Mouse (Mus musculus): ENCODE measurements around the gene H2-DMb2. TPM values are rescaled to one million over a fixed set of nuclear protein-coding genes. Genes with fewer than 3 reads are reported as not detected.
"Not testable (repeated sequence)": the region's sequence is repeated elsewhere in the genome, so short reads cannot be mapped to it uniquely, and the experiment has no call there.

The H2-DMb2 gene
- polyA plus RNA-seq, 1 experiment: 0.27 TPM

DNA sequence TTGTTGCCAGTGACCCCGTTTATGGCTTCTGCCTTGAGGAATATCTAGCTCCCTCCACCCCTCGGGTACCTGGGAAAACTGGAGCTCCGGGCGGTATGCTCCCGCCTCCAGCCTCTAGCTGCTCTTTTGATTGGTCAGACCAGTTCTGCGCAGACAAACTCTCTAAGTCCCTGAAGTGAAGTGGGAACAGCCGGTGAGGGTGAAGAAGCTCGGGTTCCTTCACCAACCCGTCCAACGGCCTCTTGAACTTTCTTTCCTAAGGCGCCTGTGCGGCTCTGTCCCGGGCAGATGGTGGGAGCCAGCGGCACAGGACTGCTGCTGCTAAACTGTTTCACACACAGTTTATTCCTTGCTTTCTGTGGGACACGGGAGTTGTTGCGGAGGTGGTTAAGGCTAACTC, 3.7 kb upstream of the H2-DMb2 start:
- peaks cover 11% of the 10 kb centered on the region for H3K4me1 ChIP-seq (ENCODE audit: control insufficient read depth, insufficient read depth, low read length)
- TF ChIP-seq CTCF (IDR thresholded peaks at IDR 0.05; ENCODE audit: control insufficient read depth, insufficient read depth, insufficient replicate concordance, low read depth, low read length): no peak
- no peak for TF ChIP-seq POLR2A (IDR thresholded peaks at IDR 0.05; ENCODE audit: control insufficient read depth, low read depth, low read length)
- H3K36me3 ChIP-seq (ENCODE audit: control insufficient read depth, insufficient read depth, low read length): no peaks in the 10 kb centered on the region
- no peak overlapping the region; the same call in 1 of the 2 replicates for H3K4me3 ChIP-seq (ENCODE audit: control insufficient read depth, low read depth, low read length)
- no peaks in the 10 kb centered on the region for H3K27me3 ChIP-seq (ENCODE audit: control insufficient read depth, insufficient read depth, low read length)
- no peak overlapping the region for H3K27ac ChIP-seq (ENCODE audit: control insufficient read depth, insufficient read depth, low read depth, low read length)

DNA sequence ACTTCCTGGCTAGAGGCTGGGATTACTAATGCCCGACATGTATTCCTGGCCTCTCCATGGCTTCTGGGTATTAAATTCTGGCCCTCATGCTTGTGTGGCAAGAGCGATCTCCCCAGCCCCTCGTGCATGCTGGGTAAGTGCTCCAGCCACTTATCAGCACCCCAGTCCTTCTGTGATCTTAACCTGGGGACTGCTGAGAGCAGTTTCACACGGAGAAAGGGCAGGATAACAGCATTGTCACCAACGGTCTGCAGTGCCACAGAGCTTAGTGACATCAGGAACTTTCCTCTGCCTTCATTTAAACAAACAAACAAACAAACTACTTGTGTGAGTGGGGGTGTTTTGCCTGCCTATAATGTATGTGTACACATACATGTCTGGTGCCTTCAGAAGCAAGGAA, 2.9 kb upstream of the H2-DMb2 start:
- Histone ChIP-seq H3K27me3 (ENCODE audit: control insufficient read depth, insufficient read depth, low read length) (no peaks in the 10 kb centered on the region), H3K4me3 (ENCODE audit: control insufficient read depth, low read depth, low read length) (no peak overlapping the region), H3K4me1 (ENCODE audit: control insufficient read depth, insufficient read depth, low read length) (peaks cover 11% of the 10 kb centered on the region), H3K27ac (ENCODE audit: control insufficient read depth, insufficient read depth, low read depth, low read length) (no peak overlapping the region), H3K36me3 (ENCODE audit: control insufficient read depth, insufficient read depth, low read length) (no peaks in the 10 kb centered on the region)
- TF ChIP-seq POLR2A (IDR thresholded peaks at IDR 0.05; ENCODE audit: control insufficient read depth, low read depth, low read length) (no peak), CTCF (IDR thresholded peaks at IDR 0.05; ENCODE audit: control insufficient read depth, insufficient read depth, insufficient replicate concordance, low read depth, low read length) (no peak)

DNA sequence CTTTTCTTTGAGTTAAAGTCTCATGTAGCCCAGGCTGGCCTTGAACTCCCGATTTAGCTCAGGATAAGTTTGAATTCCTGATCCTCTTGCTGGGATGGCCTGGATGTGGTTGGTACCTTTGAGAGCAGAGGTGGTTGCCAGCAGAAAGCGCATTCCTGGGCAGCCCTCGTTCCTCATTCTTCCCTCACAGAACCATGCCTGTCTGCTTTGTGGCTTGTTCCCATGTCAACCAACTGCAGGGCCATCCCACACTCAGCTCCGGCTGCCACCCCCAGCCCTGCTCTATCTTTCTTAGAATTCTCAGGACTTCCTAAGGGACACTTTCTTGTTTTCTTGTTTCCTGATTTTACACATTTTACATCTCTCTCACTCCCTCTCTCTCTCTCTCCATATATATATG, 1.7 kb upstream of the H2-DMb2 start:
- Histone ChIP-seq H3K27ac (ENCODE audit: control insufficient read depth, insufficient read depth, low read depth, low read length) (no peak overlapping the region), H3K27me3 (ENCODE audit: control insufficient read depth, insufficient read depth, low read length) (no peaks in the 10 kb centered on the region), H3K36me3 (ENCODE audit: control insufficient read depth, insufficient read depth, low read length) (no peaks in the 10 kb centered on the region), H3K4me1 (ENCODE audit: control insufficient read depth, insufficient read depth, low read length) (peaks cover 7% of the 10 kb centered on the region), H3K4me3 (ENCODE audit: control insufficient read depth, low read depth, low read length) (no peak overlapping the region)
- TF ChIP-seq CTCF (IDR thresholded peaks at IDR 0.05; ENCODE audit: control insufficient read depth, insufficient read depth, insufficient replicate concordance, low read depth, low read length): no peak
- TF ChIP-seq POLR2A (IDR thresholded peaks at IDR 0.05; ENCODE audit: control insufficient read depth, low read depth, low read length): no peak

GRCm38 (mm10) chr17:34142456-34143010, 574 bp upstream of the H2-DMb2 start:
- Histone ChIP-seq H3K36me3 (ENCODE audit: control insufficient read depth, insufficient read depth, low read length) (no peaks in the 10 kb centered on the region), H3K4me3 (ENCODE audit: control insufficient read depth, low read depth, low read length) (no peak overlapping the region), H3K27me3 (ENCODE audit: control insufficient read depth, insufficient read depth, low read length) (no peaks in the 10 kb centered on the region), H3K4me1 (ENCODE audit: control insufficient read depth, insufficient read depth, low read length) (peaks cover 7% of the 10 kb centered on the region), H3K27ac (ENCODE audit: control insufficient read depth, insufficient read depth, low read depth, low read length) (no peak overlapping the region)
- TF ChIP-seq CTCF (IDR thresholded peaks at IDR 0.05; ENCODE audit: control insufficient read depth, insufficient read depth, insufficient replicate concordance, low read depth, low read length): no peak
- no peak for TF ChIP-seq POLR2A (IDR thresholded peaks at IDR 0.05; ENCODE audit: control insufficient read depth, low read depth, low read length)

DNA sequence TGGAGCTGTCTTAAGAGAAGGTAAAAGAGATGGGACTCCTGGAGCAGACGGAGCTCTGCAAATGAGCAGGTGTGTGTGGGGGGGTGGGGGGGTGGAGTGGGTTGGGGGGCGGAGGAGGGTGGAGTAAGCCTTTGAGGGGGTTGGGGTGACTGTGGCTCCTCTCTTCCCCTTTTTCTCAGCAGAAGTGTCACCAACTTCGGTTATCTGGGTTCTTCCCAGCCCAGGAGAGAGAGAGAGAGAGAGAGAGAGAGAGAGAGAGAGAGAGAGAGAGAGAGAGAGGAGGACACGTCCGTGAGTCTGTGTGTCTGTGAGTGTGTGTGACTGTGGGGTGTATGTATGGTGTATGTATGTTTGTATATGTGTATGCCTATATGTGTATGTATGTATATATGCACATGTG, 354 bp downstream of the H2-DMb2 start:
- Histone ChIP-seq H3K27me3 (ENCODE audit: control insufficient read depth, insufficient read depth, low read length) (no peaks in the 10 kb centered on the region), H3K36me3 (ENCODE audit: control insufficient read depth, insufficient read depth, low read length) (no peaks in the 10 kb centered on the region), H3K4me1 (ENCODE audit: control insufficient read depth, insufficient read depth, low read length) (peaks cover 7% of the 10 kb centered on the region), H3K4me3 (ENCODE audit: control insufficient read depth, low read depth, low read length) (no peak overlapping the region), H3K27ac (ENCODE audit: control insufficient read depth, insufficient read depth, low read depth, low read length) (no peak overlapping the region)
- no peak for TF ChIP-seq POLR2A (IDR thresholded peaks at IDR 0.05; ENCODE audit: control insufficient read depth, low read depth, low read length)
- no peak for TF ChIP-seq CTCF (IDR thresholded peaks at IDR 0.05; ENCODE audit: control insufficient read depth, insufficient read depth, insufficient replicate concordance, low read depth, low read length)

- H3K27ac ChIP-seq (ENCODE audit: control insufficient read depth, insufficient read depth, low read depth, low read length); H3K4me1 ChIP-seq (ENCODE audit: control insufficient read depth, insufficient read depth, low read length); H3K27me3 ChIP-seq (ENCODE audit: control insufficient read depth, insufficient read depth, low read length); H3K36me3 ChIP-seq (ENCODE audit: control insufficient read depth, insufficient read depth, low read length); H3K4me3 ChIP-seq (ENCODE audit: control insufficient read depth, low read depth, low read length): not testable (repeated sequence)
These were observed 1.1 kb downstream of the H2-DMb2 start for GRCm38 (mm10) chr17:34144221-34144620.

DNA sequence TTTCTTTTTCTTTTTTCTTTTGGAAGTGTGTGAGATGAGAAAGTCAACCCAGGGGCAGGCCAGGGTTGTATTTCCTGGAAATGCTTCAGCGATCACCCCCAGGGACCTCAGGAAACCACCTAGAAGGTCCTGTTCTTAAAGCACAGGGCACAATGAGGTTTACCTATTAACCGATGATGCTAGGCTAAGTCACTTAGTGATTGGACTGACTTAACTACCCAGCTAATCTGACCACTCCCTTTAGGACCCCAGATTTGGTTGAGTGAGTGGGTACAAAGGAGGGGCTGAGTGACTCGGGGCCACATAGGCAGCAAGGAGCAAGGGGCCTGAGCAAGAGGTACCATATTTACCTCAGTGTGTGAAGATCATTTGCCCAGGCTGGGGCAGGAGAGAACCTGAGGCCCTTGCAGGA, 1.9 kb downstream of the H2-DMb2 start:
- H3K27me3 ChIP-seq (ENCODE audit: control insufficient read depth, insufficient read depth, low read length): no peaks in the 10 kb centered on the region
- H3K4me3 ChIP-seq (ENCODE audit: control insufficient read depth, low read depth, low read length): no peak overlapping the region
- no peak for TF ChIP-seq CTCF (IDR thresholded peaks at IDR 0.05; ENCODE audit: control insufficient read depth, insufficient read depth, insufficient replicate concordance, low read depth, low read length)
- no peak for TF ChIP-seq POLR2A (IDR thresholded peaks at IDR 0.05; ENCODE audit: control insufficient read depth, low read depth, low read length)
- H3K4me1 ChIP-seq (ENCODE audit: control insufficient read depth, insufficient read depth, low read length): peaks cover 3% of the 10 kb centered on the region
- no peak overlapping the region for H3K27ac ChIP-seq (ENCODE audit: control insufficient read depth, insufficient read depth, low read depth, low read length)
- no peaks in the 10 kb centered on the region for H3K36me3 ChIP-seq (ENCODE audit: control insufficient read depth, insufficient read depth, low read length)

DNA sequence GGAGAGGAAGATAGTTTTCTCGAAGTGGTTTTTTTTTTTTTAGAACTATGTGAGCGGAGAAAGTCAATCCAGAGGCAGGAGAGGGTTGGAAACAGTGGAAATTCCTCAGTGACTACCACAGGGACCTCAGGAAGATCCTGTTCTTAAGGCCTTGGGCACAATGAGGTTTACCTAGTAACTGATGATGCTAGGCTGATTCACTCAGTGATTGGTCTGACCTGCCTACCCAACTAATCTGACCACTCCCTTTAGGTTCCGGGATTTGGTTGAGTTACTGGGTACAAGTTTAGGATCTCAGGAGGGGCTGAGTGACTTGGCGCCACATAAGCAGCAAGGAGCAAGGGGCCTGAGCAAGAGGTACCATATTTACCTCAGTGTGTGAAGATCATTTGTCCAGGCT, 9.8 kb downstream of the H2-DMb2 start, which contains the start of gene H2-DMb1:
Gene H2-DMb1 (plus strand): TSS at position 150 of the 400 bp plus-strand sequence.
- H3K4me1 ChIP-seq (ENCODE audit: control insufficient read depth, insufficient read depth, low read length): no peaks in the 10 kb centered on the region
- H3K4me3 ChIP-seq (ENCODE audit: control insufficient read depth, low read depth, low read length): no peak within 1 kb of the TSS
- H3K27me3 ChIP-seq (ENCODE audit: control insufficient read depth, insufficient read depth, low read length): no peaks in the 10 kb centered on the region
- no peak within 1 kb of the TSS for H3K27ac ChIP-seq (ENCODE audit: control insufficient read depth, insufficient read depth, low read depth, low read length)
- TF ChIP-seq POLR2A (IDR thresholded peaks at IDR 0.05; ENCODE audit: control insufficient read depth, low read depth, low read length) (no peak), CTCF (IDR thresholded peaks at IDR 0.05; ENCODE audit: control insufficient read depth, insufficient read depth, insufficient replicate concordance, low read depth, low read length) (no peak)
- no peaks in the 10 kb centered on the region for H3K36me3 ChIP-seq (ENCODE audit: control insufficient read depth, insufficient read depth, low read length)
